Mouse (Mus musculus): Measurements from ENCODE around the gene Zfp316.

DNA sequence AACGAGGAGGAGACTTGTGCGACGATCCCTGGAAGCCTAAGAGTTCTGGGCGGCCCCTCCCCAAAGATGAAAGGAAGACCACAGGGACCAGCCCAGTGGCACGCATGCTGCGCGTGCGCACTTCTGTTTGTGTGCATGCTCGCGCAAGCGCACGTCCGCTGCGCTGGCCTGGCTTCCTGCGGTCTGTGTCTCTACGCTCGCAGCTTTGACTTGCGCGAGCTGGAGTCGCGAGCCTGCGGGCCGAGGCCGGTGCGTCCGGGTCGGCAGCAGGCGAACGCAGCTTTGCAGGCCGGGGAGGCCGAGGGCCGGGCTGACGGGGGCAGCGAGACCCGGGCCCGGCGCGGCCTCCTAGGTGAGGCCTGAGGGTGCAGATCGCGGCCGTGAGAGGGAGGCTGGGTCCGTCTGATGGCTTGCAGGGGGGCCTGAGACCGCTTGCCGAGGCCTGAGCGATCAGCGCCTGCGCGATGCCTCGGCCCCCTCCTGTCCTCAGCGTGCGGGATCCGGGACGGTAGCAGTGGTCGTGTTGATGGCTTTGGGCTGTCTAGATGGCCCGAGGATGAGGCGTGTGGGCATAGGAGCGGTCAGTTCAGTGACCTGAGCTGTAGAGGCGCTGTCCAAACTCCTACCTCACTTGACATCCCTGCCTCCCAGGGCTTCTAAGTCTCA is 34.7 kb downstream of the Zfp316 start, which contains the start of gene Zfp12:
- TF ChIP-seq POLR2A (IDR thresholded peaks at IDR 0.05; ENCODE audit: insufficient read depth, low read depth, low read length) = peak; percentile 79
- peak; percentile 64 for TF ChIP-seq CTCF (IDR thresholded peaks at IDR 0.05)
- TF ChIP-seq EP300 (IDR thresholded peaks at IDR 0.05; ENCODE audit: insufficient read depth, low read depth, low read length) = peak; percentile 73
